Comparison of ENCODE assay signal across 21 mouse cellular contexts in genomic region chr14:73168605-73169004, GRCm38 (mm10).
"Had no signal": no experiment of that assay in that cellular context is flagged by ENCODE, and none has a peak within 500 bp of the region (broad histone marks: within the 10 kb centered on the region; RNA-seq: fewer than 3 reads in every experiment).

No protein-coding gene starts in this region.

- ATAC-seq: intestine, embryonic 16.5 days; liver, embryonic 12.5 days; midbrain, embryonic 15.5 days had no signal

- H3K9me3 ChIP-seq: liver, embryonic 12.5 days; liver, embryonic 15.5 days; lung, embryonic 15.5 days; midbrain, embryonic 12.5 days; midbrain, embryonic 15.5 days; neural tube, embryonic 13.5 days; stomach, embryonic 15.5 days had no signal

- H3K4me3 ChIP-seq: left cerebral cortex, adult 2 months; liver, embryonic 12.5 days; liver, embryonic 15.5 days; lung, embryonic 15.5 days; midbrain, embryonic 12.5 days; midbrain, embryonic 15.5 days; myocyte; neural tube, embryonic 13.5 days; stomach, embryonic 15.5 days had no signal

- H3K27ac ChIP-seq: left cerebral cortex, adult 2 months; liver, embryonic 12.5 days; liver, embryonic 15.5 days; lung, embryonic 15.5 days; midbrain, embryonic 12.5 days; midbrain, embryonic 15.5 days; neural tube, embryonic 13.5 days; stomach, embryonic 15.5 days had no signal

- H3K4me2 ChIP-seq: liver, embryonic 12.5 days; liver, embryonic 15.5 days; lung, embryonic 15.5 days; midbrain, embryonic 12.5 days; midbrain, embryonic 15.5 days; neural tube, embryonic 13.5 days; stomach, embryonic 15.5 days had no signal

- DNase-seq: kidney, adult 18-20 months; kidney, adult 9 months; kidney, postnatal 14 days; kidney, postnatal 4 days; layer of hippocampus, adult 9-11 months; lung, adult 18-20 months; lung, postnatal 14 days; retina, postnatal 1 day; right cerebral cortex, postnatal 25 days; spleen, adult 18-20 months; thymus, postnatal 25 days had no signal

- H3K4me1 ChIP-seq: lung, embryonic 15.5 days; midbrain, embryonic 12.5 days; midbrain, embryonic 15.5 days; neural tube, embryonic 13.5 days; stomach, embryonic 15.5 days had no signal

- H3K27me3 ChIP-seq: liver, embryonic 12.5 days; liver, embryonic 15.5 days; lung, embryonic 15.5 days; midbrain, embryonic 12.5 days; midbrain, embryonic 15.5 days; neural tube, embryonic 13.5 days; stomach, embryonic 15.5 days had no signal

- H3K9ac ChIP-seq: liver, embryonic 12.5 days; liver, embryonic 15.5 days; lung, embryonic 15.5 days; midbrain, embryonic 12.5 days; midbrain, embryonic 15.5 days; neural tube, embryonic 13.5 days; stomach, embryonic 15.5 days had no signal
